Mouse (Mus musculus): ENCODE data around the gene Scand1. TPM values are rescaled to one million over a fixed set of nuclear protein-coding genes. Genes with fewer than 3 reads are reported as not detected.

Scand1 gene
- polyA plus RNA-seq, 1 experiment from 2014 or later, result 87.2 TPM

DNA sequence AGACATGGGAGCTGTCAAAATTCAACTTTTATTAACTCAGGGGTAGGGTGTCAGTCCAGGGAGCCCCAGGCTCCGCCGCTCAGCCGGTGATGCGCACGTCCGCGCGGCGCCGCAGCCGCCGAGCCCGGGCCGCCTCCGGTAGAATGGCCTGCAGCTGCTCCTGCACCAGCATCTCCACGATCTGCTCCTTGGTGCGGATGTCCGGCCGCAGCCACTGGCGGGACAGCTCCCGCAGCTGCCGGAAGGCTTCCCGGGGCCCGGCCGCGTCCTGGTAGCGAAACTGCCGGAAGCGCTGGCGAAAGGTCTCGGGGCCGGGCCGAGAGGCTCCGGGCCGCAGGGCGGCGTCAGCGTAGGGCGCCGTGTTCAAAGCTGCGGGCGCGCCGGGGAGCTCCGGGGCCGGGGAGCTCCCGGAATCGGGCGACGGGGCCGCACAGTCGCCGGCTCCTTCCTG is 638 bp downstream of the Scand1 start:
- H3K9me3 ChIP-seq (ENCODE audit: control insufficient read depth, low read length), result no peaks in the 10 kb centered on the region
- under 1% methylated on average over 52 of the region's 53 CpGs for WGBS
- H3K4me2 ChIP-seq (replicated peaks; ENCODE audit: low read depth, low read length), result peak overlapping the region; percentile 87
- peak overlapping the region; percentile 99 for H3K27ac ChIP-seq (ENCODE audit: low read depth, low read length)
- no peaks in the 10 kb centered on the region for H3K4me1 ChIP-seq (replicated peaks; ENCODE audit: control insufficient read depth, insufficient read depth, low read length)
- H3K27me3 ChIP-seq (ENCODE audit: control insufficient read depth, insufficient read depth, low read length), result no peaks in the 10 kb centered on the region
- DNase-seq (ENCODE audit: low spot score) (no peak), ATAC-seq (ENCODE audit: low FRiP score) (peak; percentile 75)
- H3K9ac ChIP-seq (ENCODE audit: low read depth, low read length), result peak overlapping the region; percentile 98
- H3K36me3 ChIP-seq (ENCODE audit: control insufficient read depth, insufficient read depth, low read length), result no peaks in the 10 kb centered on the region
- peak overlapping the region; percentile 91 for H3K4me3 ChIP-seq (ENCODE audit: low read depth, low read length)

DNA sequence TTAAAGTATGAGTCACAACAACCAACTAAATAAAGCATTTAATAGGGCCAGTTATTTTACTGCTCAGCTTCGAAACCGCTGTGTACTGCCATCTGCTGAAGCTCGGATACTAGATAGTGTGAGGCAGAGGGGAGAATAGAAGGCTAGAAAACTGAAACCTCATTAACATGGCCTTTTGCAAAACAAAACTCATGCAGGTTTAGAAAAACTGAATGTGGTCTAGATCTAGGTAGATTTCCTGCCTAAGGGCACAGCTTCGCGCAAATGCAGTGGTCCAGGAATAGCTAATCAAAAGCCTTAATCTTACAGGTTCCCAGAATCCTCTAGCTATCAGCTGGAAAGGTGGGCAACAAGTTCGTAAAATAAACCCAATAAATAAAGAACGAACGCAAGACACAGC is 1.1 kb downstream of the Scand1 start:
- Histone ChIP-seq H3K9me3 (ENCODE audit: control insufficient read depth, low read length) (no peaks in the 10 kb centered on the region), H3K36me3 (ENCODE audit: control insufficient read depth, insufficient read depth, low read length) (no peaks in the 10 kb centered on the region), H3K4me1 (replicated peaks; ENCODE audit: control insufficient read depth, insufficient read depth, low read length) (no peaks in the 10 kb centered on the region), H3K27ac (ENCODE audit: low read depth, low read length) (peak overlapping the region; percentile 99), H3K4me2 (replicated peaks; ENCODE audit: low read depth, low read length) (peak overlapping the region; percentile 87), H3K27me3 (ENCODE audit: control insufficient read depth, insufficient read depth, low read length) (no peaks in the 10 kb centered on the region), H3K9ac (ENCODE audit: low read depth, low read length) (peak overlapping the region; percentile 98), H3K4me3 (ENCODE audit: low read depth, low read length) (peak overlapping the region; percentile 91)
- WGBS, result 24% methylated on average over 8 of the region's 8 CpGs
- ATAC-seq (ENCODE audit: low FRiP score), result no peak
- DNase-seq (ENCODE audit: low spot score), result no peak

DNA sequence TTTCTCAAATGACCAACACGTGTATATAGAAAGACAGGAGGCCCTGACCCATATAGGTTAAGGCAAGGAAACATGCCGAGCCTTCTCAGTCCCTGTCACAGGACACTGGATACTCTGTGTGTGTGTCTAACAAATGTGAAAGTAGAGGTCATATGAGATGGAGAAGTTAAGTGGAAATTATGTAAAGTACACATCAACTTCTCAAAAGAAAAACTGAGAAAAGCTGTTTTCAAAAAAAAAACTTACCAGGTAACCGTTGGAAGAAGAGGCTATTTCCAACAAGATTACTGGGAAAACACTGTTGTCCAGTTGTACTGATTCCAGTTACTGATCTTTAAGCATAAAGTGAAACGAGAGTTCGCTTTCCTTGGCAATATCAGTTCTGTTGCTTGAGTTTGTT is 1.6 kb downstream of the Scand1 start:
- Histone ChIP-seq H3K27ac (ENCODE audit: low read depth, low read length) (no peak overlapping the region), H3K4me1 (replicated peaks; ENCODE audit: control insufficient read depth, insufficient read depth, low read length) (no peaks in the 10 kb centered on the region), H3K9ac (ENCODE audit: low read depth, low read length) (no peak overlapping the region), H3K27me3 (ENCODE audit: control insufficient read depth, insufficient read depth, low read length) (no peaks in the 10 kb centered on the region), H3K4me3 (ENCODE audit: low read depth, low read length) (no peak overlapping the region), H3K36me3 (ENCODE audit: control insufficient read depth, insufficient read depth, low read length) (no peaks in the 10 kb centered on the region), H3K4me2 (replicated peaks; ENCODE audit: low read depth, low read length) (no peak overlapping the region), H3K9me3 (ENCODE audit: control insufficient read depth, low read length) (no peaks in the 10 kb centered on the region)
- ATAC-seq (ENCODE audit: low FRiP score), result no peak
- 89% methylated on average over 5 of the region's 5 CpGs for WGBS
- no peak for DNase-seq (ENCODE audit: low spot score)

DNA sequence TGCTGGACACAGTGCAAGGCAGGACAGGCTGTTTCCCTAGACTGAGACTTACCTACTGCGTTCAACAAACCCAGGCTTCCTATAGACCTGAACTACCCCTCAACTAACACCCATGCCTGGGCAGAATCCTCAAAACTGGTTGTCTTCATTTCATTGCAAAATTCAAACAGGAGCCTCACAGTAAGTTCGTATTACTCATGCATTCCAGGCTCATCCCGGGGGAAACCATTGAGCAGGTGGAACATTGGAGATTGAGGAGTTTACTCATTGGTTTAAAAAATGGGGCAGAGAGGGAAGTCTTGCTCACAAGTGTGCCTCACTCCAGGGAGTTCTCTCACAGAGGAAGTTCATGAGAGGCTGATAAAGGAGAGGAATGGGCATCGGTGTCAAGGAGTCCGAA is 2.0 kb downstream of the Scand1 start:
- no peak overlapping the region for H3K4me3 ChIP-seq (ENCODE audit: low read depth, low read length)
- no peak overlapping the region for H3K27ac ChIP-seq (ENCODE audit: low read depth, low read length)
- H3K4me1 ChIP-seq (replicated peaks; ENCODE audit: control insufficient read depth, insufficient read depth, low read length), result no peaks in the 10 kb centered on the region
- H3K4me2 ChIP-seq (replicated peaks; ENCODE audit: low read depth, low read length), result no peak overlapping the region
- no peaks in the 10 kb centered on the region for H3K27me3 ChIP-seq (ENCODE audit: control insufficient read depth, insufficient read depth, low read length)
- no peak for DNase-seq (ENCODE audit: low spot score)
- H3K36me3 ChIP-seq (ENCODE audit: control insufficient read depth, insufficient read depth, low read length), result no peaks in the 10 kb centered on the region
- no peaks in the 10 kb centered on the region for H3K9me3 ChIP-seq (ENCODE audit: control insufficient read depth, low read length)
- no peak overlapping the region for H3K9ac ChIP-seq (ENCODE audit: low read depth, low read length)
- WGBS, result 93% methylated on average over 5 of the region's 5 CpGs
- no peak for ATAC-seq (ENCODE audit: low FRiP score)

DNA sequence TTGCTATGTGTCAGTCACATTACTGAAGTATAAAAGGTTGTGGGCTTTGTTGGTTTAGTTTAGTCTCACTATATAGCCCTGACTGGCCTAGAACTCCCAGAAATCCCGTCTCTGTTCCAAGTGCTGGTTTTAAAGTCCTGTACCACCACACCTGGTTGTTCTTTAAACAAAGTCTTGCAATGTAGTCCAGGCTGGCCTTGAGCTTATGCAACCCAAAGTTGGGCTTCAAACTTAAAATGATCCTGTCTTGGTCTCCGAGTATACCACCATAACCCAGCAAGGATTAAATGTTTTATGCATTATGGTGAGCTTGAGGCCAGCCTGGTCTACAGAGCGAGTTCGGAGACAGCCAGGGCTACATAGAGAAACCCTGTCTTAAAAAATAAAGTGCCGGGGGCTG is 2.6 kb downstream of the Scand1 start:
- DNase-seq (ENCODE audit: low spot score), result no peak
- Histone ChIP-seq H3K27ac (ENCODE audit: low read depth, low read length) (no peak overlapping the region), H3K9ac (ENCODE audit: low read depth, low read length) (no peak overlapping the region), H3K27me3 (ENCODE audit: control insufficient read depth, insufficient read depth, low read length) (no peaks in the 10 kb centered on the region), H3K4me2 (replicated peaks; ENCODE audit: low read depth, low read length) (no peak overlapping the region), H3K4me3 (ENCODE audit: low read depth, low read length) (no peak overlapping the region), H3K36me3 (ENCODE audit: control insufficient read depth, insufficient read depth, low read length) (no peaks in the 10 kb centered on the region), H3K4me1 (replicated peaks; ENCODE audit: control insufficient read depth, insufficient read depth, low read length) (no peaks in the 10 kb centered on the region), H3K9me3 (ENCODE audit: control insufficient read depth, low read length) (no peaks in the 10 kb centered on the region)
- 94% methylated on average over 5 of the region's 5 CpGs for WGBS
- no peak for ATAC-seq (ENCODE audit: low FRiP score)

DNA sequence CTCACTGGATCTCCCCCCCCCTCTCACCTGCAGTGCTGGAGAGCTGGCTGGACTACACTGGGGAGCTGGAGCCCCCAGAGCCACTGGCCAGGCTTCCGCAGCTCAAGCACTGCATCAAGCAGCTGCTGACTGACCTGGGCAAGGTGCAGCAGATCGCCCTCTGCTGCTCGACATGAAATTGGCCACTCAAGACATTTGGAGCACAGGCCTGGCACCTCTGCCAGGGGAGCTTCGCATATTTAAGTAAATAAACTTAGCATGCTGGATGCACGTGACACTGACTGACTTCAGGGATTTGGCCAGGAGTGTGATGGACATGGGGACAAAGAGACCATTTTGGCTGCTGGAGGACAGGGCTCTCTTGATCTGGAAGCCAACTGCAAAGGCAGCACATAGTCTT is 5.2 kb downstream of the Scand1 start:
- WGBS, result 61% methylated on average over 5 of the region's 5 CpGs
- no peaks in the 10 kb centered on the region for H3K27me3 ChIP-seq (ENCODE audit: control insufficient read depth, insufficient read depth, low read length)
- peaks cover 3% of the 10 kb centered on the region; the same call in 1 of the 2 replicates for H3K36me3 ChIP-seq (ENCODE audit: control insufficient read depth, insufficient read depth, low read length)
- H3K4me3 ChIP-seq (ENCODE audit: low read depth, low read length), result no peak overlapping the region
- DNase-seq (ENCODE audit: low spot score), result peak; percentile 7
- no peak overlapping the region for H3K9ac ChIP-seq (ENCODE audit: low read depth, low read length)
- no peak overlapping the region for H3K27ac ChIP-seq (ENCODE audit: low read depth, low read length)
- no peaks in the 10 kb centered on the region for H3K9me3 ChIP-seq (ENCODE audit: control insufficient read depth, low read length)
- H3K4me1 ChIP-seq (replicated peaks; ENCODE audit: control insufficient read depth, insufficient read depth, low read length), result no peaks in the 10 kb centered on the region
- no peak for ATAC-seq (ENCODE audit: low FRiP score)
- no peak overlapping the region for H3K4me2 ChIP-seq (replicated peaks; ENCODE audit: low read depth, low read length)

DNA sequence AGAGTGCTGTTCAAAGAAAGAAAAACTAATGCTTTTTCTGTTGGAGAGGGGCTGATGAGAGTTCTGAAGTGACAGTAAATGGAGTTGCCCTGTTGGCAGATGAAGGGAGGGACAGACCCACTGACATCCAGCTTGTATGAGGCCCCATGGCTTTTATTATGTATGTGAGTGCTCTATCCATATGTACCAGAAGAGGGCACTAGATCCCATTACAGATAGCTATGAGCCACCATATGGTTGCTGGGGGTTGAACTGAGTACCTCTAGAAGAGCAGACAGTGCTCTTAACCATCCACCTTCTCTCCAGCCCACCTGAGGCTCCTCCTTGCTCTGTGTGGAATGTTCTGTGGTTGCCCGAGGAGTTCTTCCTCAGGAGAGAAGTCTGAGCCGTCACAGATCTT is 6.7 kb downstream of the Scand1 start:
- DNase-seq (ENCODE audit: low spot score) (peak; percentile 53), ATAC-seq (ENCODE audit: low FRiP score) (no peak)
- H3K36me3 ChIP-seq (ENCODE audit: control insufficient read depth, insufficient read depth, low read length), result peaks cover 3% of the 10 kb centered on the region; the same call in 1 of the 2 replicates

DNA sequence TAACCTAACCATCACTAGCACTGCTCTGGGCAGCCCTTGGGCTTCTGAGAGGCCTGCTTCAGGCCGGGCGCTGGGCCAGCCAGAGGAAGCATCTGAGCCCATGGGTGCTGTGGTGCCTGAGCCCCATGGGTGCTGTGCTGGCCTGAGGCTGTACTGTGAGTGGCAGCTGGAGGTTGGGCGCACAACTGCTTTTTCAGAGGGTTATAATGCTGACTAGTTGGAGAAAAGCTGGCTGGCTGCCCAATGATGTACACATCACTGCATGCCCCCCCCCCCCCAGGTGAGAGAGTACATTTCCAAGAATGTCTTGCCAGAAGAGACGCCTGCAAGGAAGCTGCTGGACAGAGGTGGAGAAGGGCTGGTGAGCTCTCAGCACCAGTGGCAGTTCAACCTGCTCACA is 8.2 kb downstream of the Scand1 start:
- H3K4me3 ChIP-seq (ENCODE audit: low read depth, low read length), result no peak overlapping the region
- H3K36me3 ChIP-seq (ENCODE audit: control insufficient read depth, insufficient read depth, low read length), result peaks cover 3% of the 10 kb centered on the region; the same call in 1 of the 2 replicates
- DNase-seq (ENCODE audit: low spot score) (no peak), ATAC-seq (ENCODE audit: low FRiP score) (no peak)
- no peak overlapping the region for H3K27ac ChIP-seq (ENCODE audit: low read depth, low read length)
- no peak overlapping the region for H3K4me2 ChIP-seq (replicated peaks; ENCODE audit: low read depth, low read length)
- H3K9ac ChIP-seq (ENCODE audit: low read depth, low read length), result no peak overlapping the region
- WGBS, result 92% methylated on average over 4 of the region's 4 CpGs
- H3K4me1 ChIP-seq (replicated peaks; ENCODE audit: control insufficient read depth, insufficient read depth, low read length), result no peaks in the 10 kb centered on the region
- no peaks in the 10 kb centered on the region for H3K9me3 ChIP-seq (ENCODE audit: control insufficient read depth, low read length)
- no peaks in the 10 kb centered on the region for H3K27me3 ChIP-seq (ENCODE audit: control insufficient read depth, insufficient read depth, low read length)

More for the DNA sequence above, 6.7 kb downstream of the Scand1 start:
- Histone ChIP-seq H3K4me3 (ENCODE audit: low read depth, low read length) (no peak overlapping the region), H3K9me3 (ENCODE audit: control insufficient read depth, low read length) (no peaks in the 10 kb centered on the region), H3K27me3 (ENCODE audit: control insufficient read depth, insufficient read depth, low read length) (no peaks in the 10 kb centered on the region), H3K9ac (ENCODE audit: low read depth, low read length) (no peak overlapping the region), H3K4me2 (replicated peaks; ENCODE audit: low read depth, low read length) (no peak overlapping the region), H3K4me1 (replicated peaks; ENCODE audit: control insufficient read depth, insufficient read depth, low read length) (no peaks in the 10 kb centered on the region), H3K27ac (ENCODE audit: low read depth, low read length) (no peak overlapping the region)
- 88% methylated on average over 2 of the region's 2 CpGs for WGBS

DNA sequence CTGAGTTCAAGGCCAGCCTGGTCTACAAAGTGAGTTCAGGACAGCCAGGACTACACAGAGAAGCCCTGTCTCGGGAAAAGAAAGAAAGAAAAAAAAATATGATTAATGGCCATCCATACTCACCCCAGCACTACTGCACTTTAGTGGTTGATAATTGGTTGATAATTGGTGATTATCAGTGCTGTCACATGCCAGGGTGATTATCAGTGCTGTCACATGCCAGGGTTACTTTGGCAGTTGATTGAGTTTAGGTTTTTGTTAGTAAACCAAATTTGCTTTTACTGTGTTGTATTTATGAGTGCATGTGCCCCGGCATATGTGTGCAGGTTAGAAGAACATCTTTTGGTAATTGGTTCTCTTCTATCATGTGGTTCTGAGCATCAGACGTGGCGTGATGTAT is 10.4 kb downstream of the Scand1 start:
- H3K27me3 ChIP-seq (ENCODE audit: control insufficient read depth, insufficient read depth, low read length), result no peaks in the 10 kb centered on the region
- WGBS, result 95% methylated on average over 4 of the region's 4 CpGs
- peaks cover 3% of the 10 kb centered on the region; the same call in 1 of the 2 replicates for H3K36me3 ChIP-seq (ENCODE audit: control insufficient read depth, insufficient read depth, low read length)
- DNase-seq (ENCODE audit: low spot score) (no peak), ATAC-seq (ENCODE audit: low FRiP score) (no peak)
- H3K9ac ChIP-seq (ENCODE audit: low read depth, low read length), result no peak overlapping the region
- H3K4me3 ChIP-seq (ENCODE audit: low read depth, low read length), result no peak overlapping the region
- H3K4me2 ChIP-seq (replicated peaks; ENCODE audit: low read depth, low read length), result no peak overlapping the region
- no peaks in the 10 kb centered on the region for H3K9me3 ChIP-seq (ENCODE audit: control insufficient read depth, low read length)
- no peaks in the 10 kb centered on the region for H3K4me1 ChIP-seq (replicated peaks; ENCODE audit: control insufficient read depth, insufficient read depth, low read length)
- H3K27ac ChIP-seq (ENCODE audit: low read depth, low read length), result no peak overlapping the region
